Mouse (Mus musculus): ENCODE measurements at regions not wholly inside any gene's neighbourhood (a gene's known extent, or its start where the extent isn't known, plus 50 kb on each side); places are given as distances from the start of the nearest gene placed in this dataset.

- no peak overlapping the region for H3K9ac ChIP-seq (replicated peaks; ENCODE audit: low read depth)
- H3K27ac ChIP-seq (ENCODE audit: low read length) = no peak overlapping the region
- no peak for TF ChIP-seq CTCF (IDR thresholded peaks at IDR 0.05)
- TF ChIP-seq EP300 (IDR thresholded peaks at IDR 0.05) = no peak
- DNase-seq (ENCODE audit: low spot score) (no peak), ATAC-seq (no peak)
- no peaks in the 10 kb centered on the region for H3K9me3 ChIP-seq (ENCODE audit: low read length)
- 73% methylated on average over 1 of the region's 1 CpGs for WGBS
- H3K4me1 ChIP-seq (ENCODE audit: insufficient read depth, low read depth, low read length) = no peaks in the 10 kb centered on the region
- no peak overlapping the region for H3K4me2 ChIP-seq (replicated peaks; ENCODE audit: low read depth, low read length)
- no peak overlapping the region for H3K4me3 ChIP-seq (ENCODE audit: low read depth, low read length)
- H3K36me3 ChIP-seq (ENCODE audit: insufficient read depth, low read length) = no peaks in the 10 kb centered on the region
- no peaks in the 10 kb centered on the region for H3K27me3 ChIP-seq (replicated peaks; ENCODE audit: insufficient read depth, low read length)
Measured at GRCm38 (mm10) chr5:90021447-90021846, 138.3 kb upstream of the Adamts3 start.

DNA sequence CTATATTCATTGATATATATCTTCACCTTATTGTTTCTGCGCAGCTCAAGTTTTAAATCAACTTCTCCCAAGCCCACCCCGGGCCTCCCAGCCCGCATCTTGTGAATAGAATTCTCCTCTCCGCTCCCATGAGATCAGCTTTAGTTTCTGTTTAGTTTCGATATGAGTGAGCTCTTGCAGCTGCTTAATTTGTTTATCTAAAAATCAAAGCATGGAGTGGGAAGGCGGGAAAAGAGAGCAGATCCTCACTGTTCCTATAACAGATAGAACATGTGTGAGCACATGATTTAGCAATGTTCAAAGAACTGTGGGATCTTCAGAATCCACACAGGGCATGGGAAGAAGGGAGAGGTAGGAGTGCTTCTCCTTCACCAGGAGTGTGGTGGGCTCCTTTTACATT is 117.6 kb upstream of the Adamts3 start:
- no peak for TF ChIP-seq CTCF (IDR thresholded peaks at IDR 0.05)
- TF ChIP-seq EP300 (IDR thresholded peaks at IDR 0.05) = no peak
- Histone ChIP-seq H3K4me2 (replicated peaks; ENCODE audit: low read depth, low read length) (no peak overlapping the region), H3K27me3 (replicated peaks; ENCODE audit: insufficient read depth, low read length) (no peaks in the 10 kb centered on the region), H3K9ac (replicated peaks; ENCODE audit: low read depth) (no peak overlapping the region), H3K4me3 (ENCODE audit: low read depth, low read length) (no peak overlapping the region), H3K9me3 (ENCODE audit: low read length) (no peaks in the 10 kb centered on the region), H3K36me3 (ENCODE audit: insufficient read depth, low read length) (no peaks in the 10 kb centered on the region), H3K4me1 (ENCODE audit: insufficient read depth, low read depth, low read length) (no peaks in the 10 kb centered on the region), H3K27ac (ENCODE audit: low read length) (no peak overlapping the region)
- WGBS = 55% methylated on average over 6 of the region's 6 CpGs
- DNase-seq (ENCODE audit: low spot score) (peak; percentile 45), ATAC-seq (no peak)

GRCm38 (mm10) chr5:89991568-89991967 is 108.4 kb upstream of the Adamts3 start:
- Histone ChIP-seq H3K4me1 (ENCODE audit: insufficient read depth, low read depth, low read length) (no peaks in the 10 kb centered on the region), H3K9ac (replicated peaks; ENCODE audit: low read depth) (no peak overlapping the region), H3K27me3 (replicated peaks; ENCODE audit: insufficient read depth, low read length) (no peaks in the 10 kb centered on the region), H3K27ac (ENCODE audit: low read length) (no peak overlapping the region), H3K36me3 (ENCODE audit: insufficient read depth, low read length) (no peaks in the 10 kb centered on the region), H3K9me3 (ENCODE audit: low read length) (no peaks in the 10 kb centered on the region), H3K4me2 (replicated peaks; ENCODE audit: low read depth, low read length) (no peak overlapping the region), H3K4me3 (ENCODE audit: low read depth, low read length) (no peak overlapping the region)
- no peak for DNase-seq (ENCODE audit: low spot score)
- ATAC-seq = no peak
- TF ChIP-seq EP300 (IDR thresholded peaks at IDR 0.05) (no peak), CTCF (IDR thresholded peaks at IDR 0.05) (no peak)
- WGBS = 69% methylated on average over 2 of the region's 2 CpGs

DNA sequence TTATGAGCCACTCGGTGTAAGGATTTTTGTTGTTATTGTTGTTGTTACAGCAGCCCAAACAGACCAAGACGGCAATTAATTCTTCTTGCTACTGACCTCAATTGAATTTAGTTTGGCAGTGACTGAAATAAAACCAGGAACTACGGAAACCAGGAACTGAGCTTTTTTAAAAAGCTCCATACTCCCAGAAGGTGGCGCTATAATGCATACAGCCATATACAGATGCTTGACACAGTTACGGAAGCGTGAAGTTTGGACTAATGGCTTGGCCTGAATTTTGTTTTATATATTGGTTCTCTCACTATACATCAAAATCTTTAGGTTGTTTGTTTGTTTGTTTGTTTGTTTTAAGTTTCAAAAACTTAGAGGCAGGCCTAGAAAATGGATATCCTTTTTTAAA is 98.5 kb upstream of the Adamts3 start:
- Histone ChIP-seq H3K36me3 (ENCODE audit: insufficient read depth, low read length) (no peaks in the 10 kb centered on the region), H3K4me1 (ENCODE audit: insufficient read depth, low read depth, low read length) (no peaks in the 10 kb centered on the region), H3K27me3 (replicated peaks; ENCODE audit: insufficient read depth, low read length) (no peaks in the 10 kb centered on the region), H3K27ac (ENCODE audit: low read length) (no peak overlapping the region), H3K4me3 (ENCODE audit: low read depth, low read length) (no peak overlapping the region), H3K9me3 (ENCODE audit: low read length) (no peaks in the 10 kb centered on the region), H3K9ac (replicated peaks; ENCODE audit: low read depth) (no peak overlapping the region), H3K4me2 (replicated peaks; ENCODE audit: low read depth, low read length) (no peak overlapping the region)
- peak; percentile 33 for DNase-seq (ENCODE audit: low spot score)
- 51% methylated on average over 6 of the region's 6 CpGs for WGBS
- no peak for ATAC-seq
- TF ChIP-seq CTCF (IDR thresholded peaks at IDR 0.05) = peak; percentile 65
- no peak for TF ChIP-seq EP300 (IDR thresholded peaks at IDR 0.05)

DNA sequence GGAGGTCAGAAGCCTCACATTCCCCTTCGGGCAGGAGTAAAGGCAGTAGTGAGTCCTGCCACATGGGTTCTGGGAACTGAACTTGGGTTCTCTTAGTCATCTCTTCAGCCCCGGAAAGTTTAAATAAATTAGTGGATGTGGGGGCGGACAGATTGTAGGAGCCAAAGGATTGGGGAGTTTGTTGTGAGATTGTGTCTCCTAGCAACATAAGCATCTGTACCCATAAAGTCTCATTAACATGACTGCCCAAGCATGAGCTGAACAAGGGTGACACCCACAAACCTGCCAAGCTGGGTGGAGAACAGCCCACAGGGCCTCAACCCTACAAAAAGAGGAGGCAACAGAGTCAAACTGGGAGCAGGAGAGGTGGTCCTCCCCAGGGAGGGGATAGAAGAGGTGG is 97.1 kb upstream of the Adamts3 start:
- H3K27me3 ChIP-seq (replicated peaks; ENCODE audit: insufficient read depth, low read length) = no peaks in the 10 kb centered on the region
- no peak overlapping the region for H3K4me2 ChIP-seq (replicated peaks; ENCODE audit: low read depth, low read length)
- no peak overlapping the region for H3K4me3 ChIP-seq (ENCODE audit: low read depth, low read length)
- no peaks in the 10 kb centered on the region for H3K4me1 ChIP-seq (ENCODE audit: insufficient read depth, low read depth, low read length)
- H3K9me3 ChIP-seq (ENCODE audit: low read length) = no peaks in the 10 kb centered on the region
- DNase-seq (ENCODE audit: low spot score) = no peak
- WGBS = 86% methylated on average over 3 of the region's 3 CpGs
- H3K36me3 ChIP-seq (ENCODE audit: insufficient read depth, low read length) = no peaks in the 10 kb centered on the region
- TF ChIP-seq CTCF (IDR thresholded peaks at IDR 0.05) (no peak), EP300 (IDR thresholded peaks at IDR 0.05) (no peak)
- no peak overlapping the region for H3K9ac ChIP-seq (replicated peaks; ENCODE audit: low read depth)
- H3K27ac ChIP-seq (ENCODE audit: low read length) = no peak overlapping the region
- ATAC-seq = no peak

- no peak for ATAC-seq
- DNase-seq (ENCODE audit: low spot score) = no peak
- WGBS = 74% methylated on average over 11 of the region's 11 CpGs
- no peaks in the 10 kb centered on the region for H3K27me3 ChIP-seq (replicated peaks; ENCODE audit: insufficient read depth, low read length)
- no peak overlapping the region for H3K4me2 ChIP-seq (replicated peaks; ENCODE audit: low read depth, low read length)
- no peaks in the 10 kb centered on the region for H3K4me1 ChIP-seq (ENCODE audit: insufficient read depth, low read depth, low read length)
- no peak overlapping the region for H3K4me3 ChIP-seq (ENCODE audit: low read depth, low read length)
- no peak for TF ChIP-seq CTCF (IDR thresholded peaks at IDR 0.05)
- TF ChIP-seq EP300 (IDR thresholded peaks at IDR 0.05) = no peak
- no peak overlapping the region for H3K9ac ChIP-seq (replicated peaks; ENCODE audit: low read depth)
- H3K36me3 ChIP-seq (ENCODE audit: insufficient read depth, low read length) = no peaks in the 10 kb centered on the region
- no peak overlapping the region for H3K27ac ChIP-seq (ENCODE audit: low read length)
- no peaks in the 10 kb centered on the region for H3K9me3 ChIP-seq (ENCODE audit: low read length)
Measured at GRCm38 (mm10) chr5:89952611-89953010, 69.5 kb upstream of the Adamts3 start.

GRCm38 (mm10) chr5:89945660-89945925 is 62.5 kb upstream of the Adamts3 start:
- no peaks in the 10 kb centered on the region for H3K27me3 ChIP-seq (replicated peaks; ENCODE audit: insufficient read depth, low read length)
- WGBS = 86% methylated on average over 3 of the region's 3 CpGs
- no peak for ATAC-seq
- H3K9me3 ChIP-seq (ENCODE audit: low read length) = no peaks in the 10 kb centered on the region
- H3K27ac ChIP-seq (ENCODE audit: low read length) = no peak overlapping the region
- H3K4me2 ChIP-seq (replicated peaks; ENCODE audit: low read depth, low read length) = no peak overlapping the region
- TF ChIP-seq EP300 (IDR thresholded peaks at IDR 0.05) (no peak), CTCF (IDR thresholded peaks at IDR 0.05) (no peak)
- H3K4me1 ChIP-seq (ENCODE audit: insufficient read depth, low read depth, low read length) = no peaks in the 10 kb centered on the region
- no peak overlapping the region for H3K9ac ChIP-seq (replicated peaks; ENCODE audit: low read depth)
- H3K36me3 ChIP-seq (ENCODE audit: insufficient read depth, low read length) = no peaks in the 10 kb centered on the region
- no peak overlapping the region for H3K4me3 ChIP-seq (ENCODE audit: low read depth, low read length)
- no peak for DNase-seq (ENCODE audit: low spot score)
